Mouse (Mus musculus) olfactory bulb, adult 2 months (tissue): ENCODE measurements around the gene Ppp1r3c. TPM values are rescaled to one million over a fixed set of nuclear protein-coding genes. Genes with fewer than 3 reads are reported as not detected.

ENCODE experiments used
- H3K27ac ChIP-seq: fragments of 200-500 bp; 2 replicates; pipeline ENCODE4 v1.5.1; 2012; ENCODE audit warnings: low read depth, low read length; ENCODE audit not compliant: insufficient read depth
- H3K4me1 ChIP-seq: fragments of 200-500 bp; 2 replicates; pipeline ENCODE4 v1.6.1; 2012; ENCODE audit warnings: low read length; ENCODE audit not compliant: control insufficient read depth, insufficient read depth
- H3K4me3 ChIP-seq: fragments of 200-500 bp; 2 replicates; pipeline ENCODE4 v1.5.1; 2012; ENCODE audit warnings: mild to moderate bottlenecking, low read depth, low read length, moderate library complexity; ENCODE audit not compliant: insufficient read depth
- CTCF ChIP-seq: fragments of 200-500 bp; IDR thresholded peaks from 2 replicates; pipeline ENCODE4 v1.5.1; 2012; ENCODE audit warnings: low read depth, mild to moderate bottlenecking, low read length, moderate library complexity; ENCODE audit not compliant: insufficient read depth
- POLR2A ChIP-seq: fragments of 200-500 bp; IDR thresholded peaks from 2 replicates; pipeline ENCODE4 v1.6.1; 2012; ENCODE audit warnings: mild to moderate bottlenecking, low read depth, low read length, moderate library complexity; ENCODE audit not compliant: insufficient read depth
- whole genome bisulfite sequencing: fragments of 180-500 bp; shearing (Covaris S2); methylation state at CpG from one replicate; pipeline ENCODE4 v1.1.7; 2018; 5-methylcytosine and 5-hydroxymethylcytosine counted together
- polyA plus RNA-seq: library from polyadenylated mRNA; stranded (reverse); fragments of >200 nt; gene quantifications from 2 replicates; pipeline ENCODE4 v1.2.4, GENCODE M21; 2012; ENCODE audit warnings: low replicate concordance; ENCODE audit not compliant: missing spikeins, insufficient read depth, insufficient read length

Gene Ppp1r3c
- polyA plus RNA-seq, 1 experiment, result not detected

DNA sequence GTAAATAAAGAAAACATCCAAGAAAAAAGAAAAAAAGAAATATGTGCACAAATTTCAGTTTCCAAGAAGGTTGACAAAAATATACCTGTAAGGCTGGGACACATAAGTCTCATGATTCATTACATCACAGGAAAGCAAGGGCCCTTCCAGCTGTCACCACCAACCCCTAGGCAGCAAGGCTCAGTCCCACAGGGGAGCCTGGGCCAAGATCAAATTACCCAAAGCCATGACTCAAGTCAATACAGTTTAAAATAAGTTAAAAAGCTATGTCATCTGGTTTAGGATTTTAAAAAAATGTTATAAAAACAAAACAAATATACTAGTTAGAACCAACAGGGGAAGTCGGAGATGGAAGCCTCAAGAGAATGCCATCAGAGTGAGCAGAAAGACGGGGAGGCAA lies 45.2 kb downstream of the Ppp1r3c start:
- TF ChIP-seq CTCF (no peak), POLR2A (no peak)
- Histone ChIP-seq H3K27ac (no peak overlapping the region), H3K4me3 (no peak overlapping the region), H3K4me1 (peaks cover 15% of the 10 kb centered on the region)
- 97% methylated on average over 2 of the region's 2 CpGs for WGBS

DNA sequence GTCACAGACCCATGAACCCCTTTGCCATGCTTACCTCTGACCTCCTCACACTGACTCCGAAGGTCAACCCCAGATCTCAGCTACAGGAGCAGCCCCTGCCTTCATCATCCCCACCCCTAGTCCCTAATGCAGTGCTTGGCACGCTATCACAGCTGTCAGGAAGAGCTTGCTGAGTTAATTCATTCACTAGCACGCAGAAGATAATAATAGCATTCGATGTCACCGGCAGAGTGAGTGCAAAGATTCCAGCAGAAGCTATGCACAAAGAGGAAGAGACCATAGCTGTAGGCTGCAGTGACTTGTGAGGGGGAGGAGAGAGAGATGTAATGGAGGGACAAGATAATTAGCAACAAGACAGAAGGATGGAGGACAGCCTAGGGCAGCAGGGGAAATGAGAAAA lies 47.2 kb downstream of the Ppp1r3c start:
- TF ChIP-seq POLR2A, result no peak
- no peak for TF ChIP-seq CTCF
- H3K4me1 ChIP-seq, result peaks cover 17% of the 10 kb centered on the region
- no peak overlapping the region for H3K4me3 ChIP-seq
- 12% methylated on average over 5 of the region's 5 CpGs for WGBS
- peak overlapping the region; percentile 82 for H3K27ac ChIP-seq

DNA sequence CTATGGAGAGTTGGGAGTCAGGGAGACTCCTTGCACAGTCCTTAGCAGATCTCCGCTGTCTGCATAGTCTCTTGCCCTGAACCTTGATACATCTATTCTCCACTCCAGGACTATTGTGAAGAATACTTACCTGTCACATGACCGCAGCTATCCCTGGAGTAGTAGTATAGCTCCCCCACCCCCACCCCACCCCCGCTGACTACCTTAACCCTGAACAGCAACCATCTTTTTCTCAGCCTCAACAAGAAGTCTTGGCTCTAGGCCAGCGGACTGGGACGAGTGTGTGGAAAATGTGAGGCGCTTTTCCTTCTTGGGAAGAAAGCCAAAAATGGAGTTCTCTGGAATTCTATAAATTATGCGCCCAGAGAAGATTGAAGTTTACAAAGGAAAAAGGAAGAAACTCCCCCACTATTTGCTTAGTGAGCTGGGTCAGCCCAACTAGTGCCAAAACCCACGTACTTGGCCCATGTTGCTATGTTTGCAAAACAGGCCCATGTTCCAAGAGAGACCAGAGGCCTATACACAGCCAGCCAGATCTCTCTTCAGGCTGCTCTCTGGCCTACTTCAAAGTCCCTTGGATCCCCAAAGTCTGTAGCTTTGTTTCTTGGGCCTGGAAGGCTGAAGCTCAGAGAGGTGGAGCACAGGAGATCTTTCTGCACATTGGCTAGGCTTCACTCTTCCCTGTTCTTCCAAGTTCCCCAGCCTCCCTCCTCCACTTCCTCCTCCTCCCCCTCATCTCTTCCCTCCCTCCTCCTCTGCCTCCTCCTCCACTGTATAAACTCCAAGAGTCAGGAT lies 48.4 kb downstream of the Ppp1r3c start:
- Histone ChIP-seq H3K27ac (peak overlapping the region; percentile 82), H3K4me1 (peaks cover 17% of the 10 kb centered on the region), H3K4me3 (no peak overlapping the region)
- TF ChIP-seq POLR2A (no peak), CTCF (no peak)
- 35% methylated on average over 8 of the region's 8 CpGs for WGBS

DNA sequence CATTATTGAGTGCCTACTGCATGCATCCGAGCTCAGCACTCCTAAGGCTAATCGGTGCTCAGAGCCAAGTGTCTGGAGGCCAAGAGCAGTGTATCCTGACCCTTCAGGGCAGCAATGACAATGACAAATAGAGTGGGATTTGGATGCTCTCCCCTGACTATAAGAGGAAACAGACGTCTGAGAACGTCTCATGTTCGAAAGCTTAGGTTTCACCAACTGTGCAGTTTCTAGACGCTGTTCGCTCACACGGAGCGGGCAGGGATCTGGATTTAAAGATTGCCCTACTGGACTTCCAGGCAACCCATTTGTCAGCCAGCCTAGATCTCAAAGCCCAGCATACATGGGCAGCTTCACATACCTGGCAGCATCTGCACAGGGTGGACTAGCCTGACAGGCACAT lies 49.4 kb downstream of the Ppp1r3c start:
- H3K4me1 ChIP-seq, result peaks cover 20% of the 10 kb centered on the region
- 96% methylated on average over 9 of the region's 9 CpGs for WGBS
- TF ChIP-seq CTCF (no peak), POLR2A (no peak)

DNA sequence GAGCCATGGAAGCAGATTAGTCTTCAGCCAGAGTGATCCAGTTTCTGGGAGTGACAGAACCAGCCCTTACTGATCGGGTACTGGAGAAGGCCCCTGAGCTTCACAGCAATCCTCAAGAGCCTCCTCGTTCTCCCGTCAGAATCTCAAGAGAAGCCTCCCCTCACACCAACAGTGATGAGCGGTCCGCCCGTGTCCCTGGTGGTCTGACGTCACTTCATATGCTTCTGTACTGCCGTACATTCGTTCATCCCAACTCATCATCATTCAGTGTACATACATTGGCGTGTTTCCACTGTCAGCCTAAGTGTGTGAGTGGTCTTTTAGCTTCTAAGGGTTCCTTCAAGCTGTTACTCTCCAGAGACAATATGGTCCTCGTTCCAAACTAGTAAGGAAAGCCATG lies 50.4 kb downstream of the Ppp1r3c start:
- TF ChIP-seq POLR2A (no peak), CTCF (no peak)
- Histone ChIP-seq H3K27ac (no peak overlapping the region), H3K4me3 (no peak overlapping the region), H3K4me1 (peaks cover 20% of the 10 kb centered on the region)
- 89% methylated on average over 11 of the region's 11 CpGs for WGBS

More for the DNA sequence above, 49.4 kb downstream of the Ppp1r3c start:
- H3K27ac ChIP-seq, result no peak overlapping the region
- no peak overlapping the region for H3K4me3 ChIP-seq

DNA sequence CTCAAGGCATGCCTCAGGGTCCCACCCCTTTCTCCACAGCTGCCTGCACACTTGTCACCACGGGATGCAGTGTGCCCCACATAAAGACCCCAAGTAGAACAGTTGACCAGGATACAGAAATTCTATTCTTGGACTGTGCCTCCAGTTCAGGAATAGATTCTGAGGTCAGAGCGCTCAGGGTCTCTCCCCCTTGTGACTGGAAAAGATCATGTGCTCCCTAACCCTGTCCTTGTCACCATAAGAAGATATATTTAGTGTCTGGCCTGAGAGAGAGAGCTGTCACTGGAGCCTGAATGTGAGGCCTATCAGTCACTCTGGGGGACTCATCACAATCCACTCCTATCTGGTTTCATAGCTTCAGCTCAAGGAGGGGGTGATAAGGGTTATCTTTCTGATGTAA lies 53.9 kb downstream of the Ppp1r3c start:
- Histone ChIP-seq H3K4me3 (no peak overlapping the region), H3K27ac (no peak overlapping the region), H3K4me1 (peaks cover 20% of the 10 kb centered on the region; the same call in 1 of the 2 replicates)
- 63% methylated on average over 2 of the region's 2 CpGs for WGBS
- no peak for TF ChIP-seq POLR2A
- TF ChIP-seq CTCF, result no peak

Other genes starting within 250 kb of the Ppp1r3c start
- gene Hectd2, start 182.0 kb downstream of the Ppp1r3c start, polyA plus RNA-seq, result not detected in 2 replicates
- 75.8 TPM in 1 of 2 replicates, not detected in the other for gene Tnks2, start 97.6 kb upstream of the Ppp1r3c start, polyA plus RNA-seq
- not detected in 2 replicates for gene Fgfbp3, start 183.0 kb upstream of the Ppp1r3c start, polyA plus RNA-seq
- not detected in 2 replicates for gene Btaf1, start 189.4 kb upstream of the Ppp1r3c start, polyA plus RNA-seq